ENCODE assay signal across 10 mouse cellular contexts in genomic region chr10:127671276-127671675, GRCm38 (mm10). TPM values are rescaled to one million over a fixed set of nuclear protein-coding genes. Genes with fewer than 3 reads are reported as not detected.
DNase-seq lines count a peak whose midpoint lies in the region; ATAC-seq and TF ChIP-seq lines count a peak whose summit lies in the region.
"Had no signal": no experiment of that assay in that cellular context is flagged by ENCODE, and none has a peak within 500 bp of the region (broad histone marks: within the 10 kb centered on the region; RNA-seq: fewer than 3 reads in every experiment).

No protein-coding gene starts in this region.

- dilution Hi-C loops in CH12.LX (cut with MboI; ENCODE audit: extremely low pct_ligation_motif_present, extremely low pct_unique_long_range_greater_than_20kb, low sequenced_read_pairs): no loop called here

- in situ Hi-C loops in CH12.LX (cut with MboI; ENCODE audit: low pct_ligation_motif_present, low pct_unique_long_range_greater_than_20kb, low sequenced_read_pairs): loop anchor here (10.0 kb wide), 1 partner anchor 64 kb away; the partner anchor contains the start of gene Zbtb39

- H3K4me2 ChIP-seq in kidney, embryonic 15.5 days: no peak overlapping the region
- no peak overlapping the region for H3K4me2 ChIP-seq in CH12.LX (ENCODE audit: insufficient read depth, low read depth, poor library complexity, severe bottlenecking)
- no peak overlapping the region for H3K4me2 ChIP-seq in forebrain, embryonic 13.5 days
- H3K4me2 ChIP-seq in hindbrain, embryonic 12.5 days (replicated peaks): no peak overlapping the region
- no peak overlapping the region for H3K4me2 ChIP-seq in intestine, embryonic 16.5 days (ENCODE audit: low read depth, low read length)

- DNase-seq in kidney, adult 18-20 months: peak; percentile 38
- peak; percentile 50 for DNase-seq in CH12.LX (ENCODE audit: extremely low read depth)
- peak; percentile 56 for DNase-seq in T-cell, adult 2 months (ENCODE audit: low spot score)
- DNase-seq: cerebellum, adult 11-12 months; kidney, adult 11 months had no signal

- 41% methylated on average over 2 of the region's 2 CpGs for WGBS in kidney, embryonic 15.5 days
- 38% methylated on average over 2 of the region's 2 CpGs for WGBS in olfactory bulb, adult 2 months
- 37% methylated on average over 2 of the region's 2 CpGs for WGBS in forebrain, embryonic 13.5 days
- 37% methylated on average over 2 of the region's 2 CpGs for WGBS in hindbrain, embryonic 12.5 days
- 41% methylated on average over 2 of the region's 2 CpGs for WGBS in intestine, embryonic 16.5 days

- no peaks in the 10 kb centered on the region for H3K27me3 ChIP-seq in kidney, embryonic 15.5 days
- peaks cover 14% of the 10 kb centered on the region for H3K27me3 ChIP-seq in CH12.LX (replicated peaks)
- H3K27me3 ChIP-seq in forebrain, embryonic 13.5 days: peaks cover 19% of the 10 kb centered on the region
- H3K27me3 ChIP-seq in hindbrain, embryonic 12.5 days: peaks cover 34% of the 10 kb centered on the region
- H3K27me3 ChIP-seq in intestine, embryonic 16.5 days (replicated peaks; ENCODE audit: control insufficient read depth, insufficient read depth, low read length): no peaks in the 10 kb centered on the region

- no peak for TF ChIP-seq POLR2A in CH12.LX (IDR thresholded peaks at IDR 0.05; ENCODE audit: low read depth, low read length)
- TF ChIP-seq POLR2A in olfactory bulb, adult 2 months (IDR thresholded peaks at IDR 0.05; ENCODE audit: insufficient read depth, low read depth, low read length): no peak

- peak; percentile 53 to 94 for TF ChIP-seq CTCF in CH12.LX (conservative IDR thresholded peaks at IDR 0.05 in 1 of 2, IDR thresholded peaks at IDR 0.05 in 1 of 2; ENCODE audit: low read depth in 2 of 2, low read length in 2 of 2)
- peak; percentile 42; the same call in 1 of the 2 replicates for TF ChIP-seq CTCF in olfactory bulb, adult 2 months (IDR thresholded peaks at IDR 0.05; ENCODE audit: insufficient read depth, low read depth, low read length)

- no peak for TF ChIP-seq RAD21 in CH12.LX (IDR thresholded peaks at IDR 0.05; ENCODE audit: low read depth, low read length)

- TF ChIP-seq EP300 in CH12.LX (IDR thresholded peaks at IDR 0.05; ENCODE audit: low read length): no peak

- H3K4me1 ChIP-seq in kidney, embryonic 15.5 days: peaks cover 39% of the 10 kb centered on the region
- H3K4me1 ChIP-seq in CH12.LX (ENCODE audit: control insufficient read depth in 1 of 2, insufficient read depth in 2 of 2): peaks cover 7 to 35% of the 10 kb centered on the region in 2 experiments
- H3K4me1 ChIP-seq in olfactory bulb, adult 2 months (ENCODE audit: control insufficient read depth, insufficient read depth, low read length): peaks cover 29% of the 10 kb centered on the region
- H3K4me1 ChIP-seq in forebrain, embryonic 13.5 days: peaks cover 31% of the 10 kb centered on the region
- H3K4me1 ChIP-seq in hindbrain, embryonic 12.5 days: peaks cover 27% of the 10 kb centered on the region
- peaks cover 7% of the 10 kb centered on the region for H3K4me1 ChIP-seq in intestine, embryonic 16.5 days (ENCODE audit: control insufficient read depth, insufficient read depth, low read length)

- H3K27ac ChIP-seq in kidney, embryonic 15.5 days: no peak overlapping the region
- no peak overlapping the region for H3K27ac ChIP-seq in CH12.LX (ENCODE audit: insufficient read depth, low read depth)
- no peak overlapping the region for H3K27ac ChIP-seq in olfactory bulb, adult 2 months (ENCODE audit: insufficient read depth, low read depth, low read length)
- no peak overlapping the region for H3K27ac ChIP-seq in forebrain, embryonic 13.5 days
- no peak overlapping the region for H3K27ac ChIP-seq in hindbrain, embryonic 12.5 days
- H3K27ac ChIP-seq in intestine, embryonic 16.5 days (ENCODE audit: low read length): no peak overlapping the region

- no peaks in the 10 kb centered on the region for H3K9me3 ChIP-seq in kidney, embryonic 15.5 days (replicated peaks)
- H3K9me3 ChIP-seq in CH12.LX (replicated peaks; ENCODE audit: low read length): no peaks in the 10 kb centered on the region
- H3K9me3 ChIP-seq in forebrain, embryonic 13.5 days (replicated peaks): no peaks in the 10 kb centered on the region; the same call in 1 of the 2 replicates
- no peaks in the 10 kb centered on the region for H3K9me3 ChIP-seq in hindbrain, embryonic 12.5 days (replicated peaks)
- no peaks in the 10 kb centered on the region for H3K9me3 ChIP-seq in intestine, embryonic 16.5 days (ENCODE audit: control insufficient read depth, low read length)

- no peaks in the 10 kb centered on the region for H3K36me3 ChIP-seq in kidney, embryonic 15.5 days
- no peaks in the 10 kb centered on the region for H3K36me3 ChIP-seq in CH12.LX (replicated peaks in 1 of 2; ENCODE audit: control insufficient read depth in 1 of 2, insufficient read depth in 1 of 2, low read length in 1 of 2)
- H3K36me3 ChIP-seq in forebrain, embryonic 13.5 days (ENCODE audit: poor library complexity, severe bottlenecking): no peaks in the 10 kb centered on the region
- H3K36me3 ChIP-seq in hindbrain, embryonic 12.5 days: no peaks in the 10 kb centered on the region
- no peaks in the 10 kb centered on the region for H3K36me3 ChIP-seq in intestine, embryonic 16.5 days (ENCODE audit: control insufficient read depth, insufficient read depth, low read length)

- ATAC-seq in kidney, embryonic 15.5 days (replicated peaks; ENCODE audit: low FRiP score): no peak
- no peak for ATAC-seq in forebrain, embryonic 13.5 days
- no peak for ATAC-seq in hindbrain, embryonic 12.5 days (ENCODE audit: low FRiP score)
- no peak for ATAC-seq in intestine, embryonic 16.5 days

- no peak overlapping the region for H3K9ac ChIP-seq in kidney, embryonic 15.5 days
- no peak overlapping the region for H3K9ac ChIP-seq in CH12.LX (ENCODE audit: insufficient read depth, low read depth)
- H3K9ac ChIP-seq in forebrain, embryonic 13.5 days: no peak overlapping the region
- H3K9ac ChIP-seq in hindbrain, embryonic 12.5 days: no peak overlapping the region
- no peak overlapping the region for H3K9ac ChIP-seq in intestine, embryonic 16.5 days (ENCODE audit: low read depth, low read length)

- no peak overlapping the region for H3K4me3 ChIP-seq in kidney, embryonic 15.5 days (replicated peaks)
- H3K4me3 ChIP-seq in CH12.LX (replicated peaks in 1 of 3; ENCODE audit: low read depth in 2 of 3, low read length in 2 of 3, poor library complexity in 1 of 3): no peak overlapping the region
- no peak overlapping the region for H3K4me3 ChIP-seq in olfactory bulb, adult 2 months (ENCODE audit: insufficient read depth, low read depth, low read length)
- H3K4me3 ChIP-seq in forebrain, embryonic 13.5 days: no peak overlapping the region
- H3K4me3 ChIP-seq in hindbrain, embryonic 12.5 days: no peak overlapping the region
- no peak overlapping the region for H3K4me3 ChIP-seq in intestine, embryonic 16.5 days (ENCODE audit: low read length)

- H3K79me2 ChIP-seq in CH12.LX (replicated peaks; ENCODE audit: control insufficient read depth, extremely low read depth, insufficient read depth, poor library complexity, severe bottlenecking): no peaks in the 10 kb centered on the region

RNA-seq across cellular contexts. Expression of gene Nab2, which starts 2.9 kb away (rescaled TPM):
- 27.1 and 30.8 TPM in 2 replicates for polyA plus RNA-seq in kidney, embryonic 15.5 days (2015; fragmentation: Nextera tagmentation; extraction: Ambion mirVana)
- total RNA-seq in CH12.LX (2012; rRNA removed): 10.0 and 13.9 TPM in 2 replicates
- 5.9 and 8.1 TPM in 2 replicates for total RNA-seq in CH12.LX (2014; rRNA removed)
- polyA plus RNA-seq in CH12.LX (2012; ENCODE audit: insufficient read length, low read depth): 9.2 and 10.8 TPM in 2 replicates
- polyA plus RNA-seq in olfactory bulb, adult 2 months (2012; ENCODE audit: insufficient read depth, insufficient read length, low replicate concordance, missing spikeins): not detected in 2 replicates
- polyA plus RNA-seq in forebrain, embryonic 13.5 days (2015; fragmentation: Nextera tagmentation; extraction: Ambion mirVana): 1.6 and 2.0 TPM in 2 replicates
- polyA plus RNA-seq in hindbrain, embryonic 12.5 days (2016; fragmentation: Nextera tagmentation; extraction: Ambion mirVana): 6.8 and 8.9 TPM in 2 replicates
- polyA plus RNA-seq in intestine, embryonic 16.5 days (2015; fragmentation: Nextera tagmentation; extraction: Ambion mirVana): 7.5 and 8.4 TPM in 2 replicates

RNA-seq across cellular contexts. Expression of gene Nemp1, which starts 4.6 kb away (rescaled TPM):
- 10.9 TPM in 2 replicates for polyA plus RNA-seq in kidney, embryonic 15.5 days (2015; fragmentation: Nextera tagmentation; extraction: Ambion mirVana)
- total RNA-seq in CH12.LX (2012; rRNA removed) (12.5 and 13.2 TPM in 2 replicates), CH12.LX (2014; rRNA removed) (17.4 and 18.3 TPM in 2 replicates)
- 7.5 and 8.3 TPM in 2 replicates for polyA plus RNA-seq in CH12.LX (2012; ENCODE audit: insufficient read length, low read depth)
- not detected in 2 replicates for polyA plus RNA-seq in olfactory bulb, adult 2 months (2012; ENCODE audit: insufficient read depth, insufficient read length, low replicate concordance, missing spikeins)
- polyA plus RNA-seq in forebrain, embryonic 13.5 days (2015; fragmentation: Nextera tagmentation; extraction: Ambion mirVana): 6.7 and 7.0 TPM in 2 replicates
- 7.8 and 8.9 TPM in 2 replicates for polyA plus RNA-seq in hindbrain, embryonic 12.5 days (2016; fragmentation: Nextera tagmentation; extraction: Ambion mirVana)
- polyA plus RNA-seq in intestine, embryonic 16.5 days (2015; fragmentation: Nextera tagmentation; extraction: Ambion mirVana): 4.8 and 5.9 TPM in 2 replicates

RNA-seq across cellular contexts. Expression of gene Stat6, which starts 28.5 kb away (rescaled TPM):
- 26.5 and 27.2 TPM in 2 replicates for polyA plus RNA-seq in kidney, embryonic 15.5 days (2015; fragmentation: Nextera tagmentation; extraction: Ambion mirVana)
- total RNA-seq in CH12.LX (2012; rRNA removed) (58.7 and 76.6 TPM in 2 replicates), CH12.LX (2014; rRNA removed) (64.0 and 71.5 TPM in 2 replicates)
- polyA plus RNA-seq in CH12.LX (2012; ENCODE audit: insufficient read length, low read depth): 62.9 and 72.1 TPM in 2 replicates
- not detected in 2 replicates for polyA plus RNA-seq in olfactory bulb, adult 2 months (2012; ENCODE audit: insufficient read depth, insufficient read length, low replicate concordance, missing spikeins)
- polyA plus RNA-seq in forebrain, embryonic 13.5 days (2015; fragmentation: Nextera tagmentation; extraction: Ambion mirVana): 2.6 and 2.7 TPM in 2 replicates
- 8.8 and 11.3 TPM in 2 replicates for polyA plus RNA-seq in hindbrain, embryonic 12.5 days (2016; fragmentation: Nextera tagmentation; extraction: Ambion mirVana)
- polyA plus RNA-seq in intestine, embryonic 16.5 days (2015; fragmentation: Nextera tagmentation; extraction: Ambion mirVana): 46.8 and 49.3 TPM in 2 replicates

RNA-seq across cellular contexts. Expression of gene Myo1a, which starts 33.7 kb away (rescaled TPM):
- 0.65 and 0.81 TPM in 2 replicates for polyA plus RNA-seq in kidney, embryonic 15.5 days (2015; fragmentation: Nextera tagmentation; extraction: Ambion mirVana)
- total RNA-seq in CH12.LX (2012; rRNA removed) (1.8 and 2.3 TPM in 2 replicates), CH12.LX (2014; rRNA removed) (0.08 and 0.24 TPM in 2 replicates)
- 0.36 and 0.45 TPM in 2 replicates for polyA plus RNA-seq in CH12.LX (2012; ENCODE audit: insufficient read length, low read depth)
- not detected in 2 replicates for polyA plus RNA-seq in olfactory bulb, adult 2 months (2012; ENCODE audit: insufficient read depth, insufficient read length, low replicate concordance, missing spikeins)
- polyA plus RNA-seq in forebrain, embryonic 13.5 days (2015; fragmentation: Nextera tagmentation; extraction: Ambion mirVana): 0.60 and 0.83 TPM in 2 replicates
- polyA plus RNA-seq in hindbrain, embryonic 12.5 days (2016; fragmentation: Nextera tagmentation; extraction: Ambion mirVana): 0.33 and 0.67 TPM in 2 replicates
- 53.8 and 61.2 TPM in 2 replicates for polyA plus RNA-seq in intestine, embryonic 16.5 days (2015; fragmentation: Nextera tagmentation; extraction: Ambion mirVana)

RNA-seq across cellular contexts. Expression of gene Lrp1, which starts 50.3 kb away (rescaled TPM):
- 52.4 and 65.0 TPM in 2 replicates for polyA plus RNA-seq in kidney, embryonic 15.5 days (2015; fragmentation: Nextera tagmentation; extraction: Ambion mirVana)
- 16.5 and 51.2 TPM in 2 replicates for total RNA-seq in CH12.LX (2012; rRNA removed)
- total RNA-seq in CH12.LX (2014; rRNA removed): 3.1 and 3.3 TPM in 2 replicates
- 11.0 and 11.8 TPM in 2 replicates for polyA plus RNA-seq in CH12.LX (2012; ENCODE audit: insufficient read length, low read depth)
- polyA plus RNA-seq in olfactory bulb, adult 2 months (2012; ENCODE audit: insufficient read depth, insufficient read length, low replicate concordance, missing spikeins): 404 and 471 TPM in 2 replicates
- 65.1 and 74.7 TPM in 2 replicates for polyA plus RNA-seq in forebrain, embryonic 13.5 days (2015; fragmentation: Nextera tagmentation; extraction: Ambion mirVana)
- polyA plus RNA-seq in hindbrain, embryonic 12.5 days (2016; fragmentation: Nextera tagmentation; extraction: Ambion mirVana): 111 and 115 TPM in 2 replicates
- polyA plus RNA-seq in intestine, embryonic 16.5 days (2015; fragmentation: Nextera tagmentation; extraction: Ambion mirVana): 64.6 and 67.0 TPM in 2 replicates
